Mouse (Mus musculus) cerebellum, adult 9-11 months (tissue): Measurements from ENCODE around the gene Lrrc28.

Experiments used
- DNase-seq: peaks from one replicate; pipeline ENCODE4 v3.0.0; 2022

Lrrc28 gene

DNA sequence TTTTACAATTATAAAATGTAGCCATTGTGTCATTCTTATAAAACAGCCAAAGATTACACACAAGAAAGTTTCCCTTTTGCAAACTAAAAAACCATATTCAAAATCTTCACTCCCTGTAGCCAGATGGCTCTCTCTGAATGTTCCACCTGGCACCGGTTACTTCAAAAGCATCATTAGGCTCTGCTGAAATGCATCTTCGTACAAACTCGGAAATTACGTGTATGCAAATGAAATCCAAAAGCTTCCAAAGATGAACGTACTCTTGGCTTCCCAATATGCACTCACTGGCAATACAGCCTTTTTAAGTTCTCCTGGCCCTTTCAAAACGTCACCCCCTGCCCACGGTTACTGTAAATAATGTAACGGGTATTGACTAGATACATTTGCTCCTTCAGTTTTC lies 777 bp downstream of the Lrrc28 start:
- peak; percentile 33 for DNase-seq

DNA sequence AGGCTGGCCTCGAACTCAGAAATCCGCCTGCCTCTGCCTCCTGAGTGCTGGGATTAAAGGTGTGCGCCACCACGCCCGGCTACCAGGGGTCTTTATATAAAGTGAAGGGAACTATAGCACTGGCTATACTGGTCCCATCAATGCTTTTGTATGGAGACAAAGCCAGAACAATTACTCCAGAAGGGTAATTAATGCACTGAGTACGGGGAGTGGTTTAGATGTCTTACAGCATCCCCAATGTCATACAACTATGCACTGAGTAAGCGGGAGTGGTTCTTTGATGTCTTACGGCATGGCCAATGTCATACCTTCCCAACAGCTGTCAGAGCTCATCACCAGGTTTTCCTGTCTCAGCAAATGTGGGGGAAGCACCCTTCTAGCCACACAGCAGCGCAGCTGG lies 2.1 kb downstream of the Lrrc28 start:
- DNase-seq: no peak

DNA sequence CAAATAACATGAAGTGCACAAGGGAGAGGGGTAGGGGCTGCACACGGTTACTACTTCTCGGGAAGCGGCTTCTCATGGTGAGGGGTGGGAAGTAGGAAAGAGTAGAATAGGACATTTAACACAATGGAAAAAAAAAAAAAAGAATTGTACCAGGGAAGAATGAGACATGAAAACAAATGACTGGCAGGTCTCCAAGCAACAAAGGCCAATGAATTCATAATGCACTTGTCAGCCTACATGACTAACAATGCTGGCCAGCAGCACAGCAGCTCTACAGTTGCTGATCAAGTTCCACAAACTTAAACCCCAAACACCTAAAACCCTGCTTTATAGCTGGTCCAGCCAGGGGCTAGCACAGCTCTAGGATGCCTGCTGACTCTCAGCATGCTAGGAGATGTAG lies 6.1 kb downstream of the Lrrc28 start:
- no peak for DNase-seq

DNA sequence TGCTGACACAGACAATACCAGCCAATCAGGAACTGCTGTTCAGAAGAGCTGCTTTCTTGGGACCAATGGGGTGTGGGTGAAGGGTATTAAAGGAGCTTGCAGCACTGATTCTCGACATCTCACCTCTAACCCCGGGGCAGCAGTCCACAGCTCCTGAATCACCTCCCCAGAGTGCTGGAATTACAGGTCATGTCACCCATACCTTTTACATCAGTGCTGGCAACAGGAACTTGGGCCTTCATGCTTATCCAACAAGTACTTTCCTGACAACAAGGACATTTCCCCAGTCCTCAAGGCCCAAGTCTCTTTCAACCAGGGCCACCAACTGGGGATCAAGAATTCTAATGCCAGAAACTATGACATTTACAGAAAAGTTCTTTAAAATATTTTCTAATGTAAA lies 8.9 kb downstream of the Lrrc28 start:
- no peak for DNase-seq

DNA sequence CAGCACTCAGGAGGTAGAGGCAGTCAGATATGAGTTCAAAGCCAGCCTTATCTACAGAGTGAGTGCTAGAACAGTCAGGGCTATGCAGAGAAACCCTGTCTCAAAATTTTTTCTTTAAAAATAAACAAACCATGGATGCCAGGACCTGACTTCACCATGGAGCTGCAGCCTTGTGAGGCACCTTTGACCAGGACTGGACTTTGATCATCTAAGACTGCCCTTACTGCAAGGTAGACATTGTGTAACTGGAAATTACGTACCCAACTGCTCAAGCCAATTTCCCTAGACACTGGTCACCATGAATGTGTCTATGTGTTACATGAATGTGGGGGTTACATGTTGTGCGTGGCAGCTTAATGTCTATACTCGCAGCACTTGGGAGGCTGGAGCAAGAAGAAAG lies 10.9 kb downstream of the Lrrc28 start:
- no peak for DNase-seq

DNA sequence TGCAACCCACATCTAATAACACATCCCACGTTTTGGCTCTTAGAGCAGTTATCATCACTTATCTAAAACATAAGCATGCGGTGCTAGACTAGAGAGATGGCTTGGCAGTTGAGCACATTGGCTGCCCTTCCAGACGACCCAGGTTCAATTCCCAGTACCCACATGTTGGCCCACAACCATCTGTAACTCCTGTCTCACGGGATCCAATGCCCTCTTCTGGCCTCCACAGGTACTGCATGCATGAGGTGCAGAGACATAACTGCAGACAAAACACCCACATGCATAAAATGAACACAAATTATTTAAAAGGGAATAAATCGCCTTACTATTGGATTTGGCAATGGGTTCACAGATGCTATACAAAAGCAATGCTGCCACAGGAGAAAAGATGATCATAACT lies 12.7 kb downstream of the Lrrc28 start:
- DNase-seq: no peak

DNA sequence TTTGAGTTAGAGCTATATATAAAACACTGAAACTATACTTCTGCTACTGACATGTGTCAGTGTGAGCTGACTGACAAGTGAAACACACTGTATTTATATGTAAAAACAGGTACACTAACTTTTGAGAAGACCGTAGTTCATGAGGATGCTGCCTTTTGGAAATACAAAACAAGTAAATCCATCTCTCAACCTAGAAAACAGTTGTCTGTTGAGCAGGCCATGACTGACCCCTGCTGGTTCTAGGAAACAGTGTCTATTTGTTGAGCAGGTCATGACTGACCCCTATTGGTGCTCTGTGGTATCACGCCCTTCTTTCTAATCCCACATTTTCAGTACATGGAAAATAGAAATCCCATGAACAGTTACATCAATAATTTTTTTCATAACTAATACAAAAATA lies 14.3 kb downstream of the Lrrc28 start:
- peak; percentile 76 for DNase-seq

DNA sequence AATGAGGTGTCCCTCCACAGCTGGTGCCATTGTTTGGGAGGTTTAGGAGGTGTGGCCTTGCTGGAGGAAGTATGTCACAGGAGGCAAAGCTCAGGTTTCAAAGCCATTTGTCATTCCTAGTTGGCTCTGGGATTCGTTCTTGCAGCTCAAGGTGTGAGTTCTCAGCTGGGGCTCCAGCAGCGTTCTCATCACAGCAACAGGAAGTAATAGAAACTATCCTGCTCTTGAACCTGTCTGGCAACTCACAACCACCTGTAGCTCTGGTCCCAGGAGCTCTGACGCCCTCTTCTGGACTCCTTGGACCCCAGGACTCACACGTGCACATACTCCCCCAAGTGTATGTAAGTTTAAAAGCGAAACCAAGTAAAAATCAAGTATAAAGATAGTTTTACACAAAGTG lies 15.4 kb downstream of the Lrrc28 start:
- no peak for DNase-seq

DNA sequence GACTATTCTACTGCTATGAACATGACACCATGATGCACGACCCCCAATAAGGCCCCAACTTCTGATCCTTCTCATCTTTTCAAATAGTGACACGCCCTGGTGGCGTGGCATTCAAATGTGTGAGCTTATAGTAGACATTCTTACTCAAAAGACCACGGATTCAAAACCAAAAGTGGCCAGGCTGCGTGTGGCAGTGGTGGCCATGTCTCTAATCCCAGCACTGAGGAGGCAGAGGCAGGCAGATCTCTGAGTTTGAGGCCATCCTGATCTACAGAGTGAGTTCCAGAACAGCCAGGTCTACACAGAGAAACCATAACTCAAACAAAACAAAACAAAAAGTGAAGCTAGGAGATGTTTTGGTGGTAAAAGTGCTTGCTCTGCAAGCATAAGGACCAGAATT lies 18.4 kb downstream of the Lrrc28 start:
- DNase-seq: no peak

DNA sequence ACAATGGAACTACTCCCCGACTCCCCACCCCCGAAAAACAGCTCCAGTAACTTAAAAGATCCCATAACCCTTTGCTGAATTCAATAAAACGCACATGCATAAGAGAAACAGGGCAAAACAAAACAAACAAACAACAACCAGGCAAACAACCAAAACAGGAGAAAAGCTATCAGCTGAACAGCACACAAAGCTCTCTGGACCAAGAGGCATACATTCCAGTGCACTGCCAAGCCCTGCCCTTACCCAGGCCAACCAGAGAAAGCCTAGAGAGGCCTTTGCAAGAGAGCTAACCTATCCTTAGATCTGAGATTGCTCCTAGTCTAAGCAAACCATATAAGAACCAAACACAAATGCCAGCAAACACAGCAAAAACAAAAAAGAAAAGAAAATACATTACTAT lies 22.9 kb downstream of the Lrrc28 start:
- DNase-seq: no peak

DNA sequence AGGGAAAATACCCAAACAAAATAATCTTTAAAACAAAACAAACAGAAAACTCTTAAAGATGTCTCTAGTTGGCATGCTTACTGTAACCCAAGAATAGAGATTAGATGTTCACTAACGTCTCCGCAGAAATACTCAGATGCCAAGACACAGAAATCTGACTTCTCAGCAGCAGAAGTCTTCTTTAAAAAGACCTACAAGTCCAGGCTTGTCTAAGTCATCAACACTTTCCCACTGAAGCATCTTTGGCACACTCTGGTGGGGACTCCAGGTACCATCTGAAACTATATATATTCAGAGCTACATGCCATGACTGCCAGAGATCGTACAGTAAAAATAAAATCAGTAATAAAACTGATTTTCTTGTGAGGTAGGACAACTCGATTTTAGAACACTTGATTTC lies 25.2 kb downstream of the Lrrc28 start:
- DNase-seq: no peak

DNA sequence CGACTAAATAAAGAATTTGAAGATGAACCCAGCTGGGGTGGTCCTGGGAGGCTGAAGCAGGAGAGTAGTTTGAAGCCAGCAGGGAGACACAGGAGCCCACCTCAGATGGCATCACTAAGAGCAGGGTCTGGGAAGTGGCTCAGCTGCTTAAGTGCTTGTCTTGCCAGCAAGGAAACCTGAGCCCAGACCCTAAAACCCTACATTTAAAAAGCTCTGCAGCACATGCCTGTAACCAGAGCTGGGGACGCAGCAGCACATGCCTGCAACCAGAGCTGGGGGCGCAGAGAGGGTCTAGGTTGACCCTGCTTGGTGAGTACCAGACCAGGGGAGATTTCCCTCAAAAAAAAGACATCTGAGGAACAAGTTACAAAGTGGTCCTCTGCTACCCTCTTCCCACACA lies 26.8 kb downstream of the Lrrc28 start:
- no peak for DNase-seq

DNA sequence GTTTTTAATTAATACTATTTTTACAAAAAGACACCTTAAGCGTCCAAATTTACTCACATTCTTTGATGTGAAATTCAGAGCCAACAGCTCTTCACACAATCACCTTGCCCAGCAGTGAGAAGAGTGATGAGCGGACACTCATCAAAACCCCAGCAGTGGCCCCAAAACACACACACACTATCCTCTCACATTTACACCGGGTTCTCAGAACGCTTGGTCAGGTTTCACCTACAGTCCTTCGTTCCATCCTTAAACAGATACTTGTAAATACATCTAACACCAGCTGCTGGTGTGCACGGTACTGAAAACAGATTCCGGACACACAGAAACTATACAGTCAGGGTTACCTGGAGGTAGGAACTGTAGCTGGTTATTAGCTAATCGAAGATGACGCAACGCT lies 27.4 kb downstream of the Lrrc28 start:
- DNase-seq: no peak

DNA sequence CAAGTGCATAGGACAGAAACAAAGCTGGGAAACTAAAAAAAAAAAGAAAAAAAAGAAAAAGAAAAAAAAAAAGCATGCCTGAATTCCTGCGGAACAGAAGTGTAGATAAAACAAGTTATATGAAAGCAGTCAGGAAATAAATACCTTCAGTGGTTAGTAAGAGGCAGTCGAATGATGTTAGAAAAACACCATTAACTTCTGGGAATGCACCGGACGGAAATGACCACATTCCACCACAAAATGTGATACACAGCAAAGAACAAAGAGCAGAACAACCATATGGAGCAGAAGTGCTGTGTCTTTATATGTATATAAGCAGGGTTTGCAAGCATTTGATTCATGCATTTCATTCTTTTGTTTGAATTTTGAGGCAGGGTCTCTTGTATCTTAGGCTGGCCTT lies 28.2 kb downstream of the Lrrc28 start:
- no peak for DNase-seq

DNA sequence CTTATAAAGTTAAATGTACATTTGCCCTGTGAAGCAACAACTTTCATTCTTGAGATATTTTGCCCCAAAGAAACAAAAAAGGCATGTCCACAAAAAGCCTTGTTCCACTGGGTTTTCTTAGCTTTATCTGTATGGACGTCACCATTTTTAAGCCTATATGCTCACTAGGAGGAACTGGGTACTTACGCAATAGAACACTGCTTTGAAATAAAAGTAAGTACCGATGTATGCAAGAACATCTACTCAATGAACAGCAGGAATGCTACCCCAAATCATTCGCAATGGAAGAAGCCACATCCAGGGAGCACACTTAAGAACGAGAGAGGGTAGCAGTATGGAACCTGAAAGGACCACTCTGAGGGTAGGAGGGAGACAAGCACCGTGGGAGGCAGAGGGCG lies 30.6 kb downstream of the Lrrc28 start:
- no peak for DNase-seq

DNA sequence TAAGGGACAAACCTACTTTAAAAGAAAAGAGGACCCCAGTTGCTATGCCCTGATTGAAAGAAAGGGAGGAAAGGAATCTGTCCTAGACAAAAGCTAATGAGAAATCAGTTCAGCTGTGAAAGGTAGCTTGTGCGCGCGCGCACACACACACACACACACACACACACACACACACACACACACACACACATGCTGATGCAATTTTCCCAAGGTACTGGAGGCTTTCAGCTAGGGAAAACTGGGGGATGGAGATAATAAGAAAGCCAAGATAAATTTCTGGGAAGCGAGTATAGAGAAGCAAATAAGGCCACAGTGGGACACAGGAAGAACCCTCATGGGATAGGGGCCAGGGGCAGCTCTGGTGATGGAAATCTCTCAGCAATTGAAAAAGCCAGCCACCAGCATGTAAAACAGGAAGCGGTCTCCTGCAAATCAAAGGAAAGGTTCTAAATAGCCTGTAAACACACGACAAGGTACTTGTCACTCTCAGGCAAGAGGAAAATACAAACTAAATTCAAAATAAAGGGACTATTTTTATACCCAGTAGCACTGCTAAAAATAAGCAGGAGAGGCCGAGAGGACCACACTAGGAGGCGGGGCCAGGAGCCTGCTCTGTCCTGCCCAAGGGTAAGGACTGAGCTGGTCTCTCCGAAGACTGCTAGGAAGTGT lies 31.1 kb downstream of the Lrrc28 start:
- no peak for DNase-seq

DNA sequence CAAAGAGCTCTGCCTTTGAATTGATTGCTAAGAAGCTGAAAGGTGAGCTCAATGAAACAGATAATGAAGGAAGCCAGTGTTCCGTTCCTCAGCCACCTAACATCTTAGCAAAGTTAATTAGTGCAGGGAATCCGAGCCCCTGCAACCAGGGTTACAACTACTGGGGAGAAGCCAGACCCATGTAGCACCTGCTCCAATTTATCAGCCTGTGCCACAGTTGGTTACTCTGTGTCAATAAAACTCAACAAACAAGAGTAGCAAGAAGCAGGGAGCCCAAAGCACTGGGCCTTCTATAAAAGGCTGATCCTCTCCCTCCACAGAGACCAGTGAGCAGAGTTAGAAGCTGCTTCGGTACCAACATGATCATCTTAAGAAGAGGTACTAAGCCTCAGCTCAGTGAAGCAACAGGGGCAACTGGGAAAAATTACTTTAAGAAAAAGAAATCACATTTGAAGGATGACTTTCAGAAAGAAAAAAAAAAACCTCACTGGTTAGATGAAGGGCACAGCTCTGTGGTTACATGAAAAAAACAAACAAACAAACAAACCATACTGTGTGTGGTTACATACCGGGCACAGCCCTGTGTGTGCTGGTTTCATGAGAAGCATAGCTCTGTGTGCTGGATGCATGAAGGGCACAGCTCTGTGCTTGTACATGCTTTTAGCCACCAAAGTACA lies 36.6 kb downstream of the Lrrc28 start:
- DNase-seq: no peak

DNA sequence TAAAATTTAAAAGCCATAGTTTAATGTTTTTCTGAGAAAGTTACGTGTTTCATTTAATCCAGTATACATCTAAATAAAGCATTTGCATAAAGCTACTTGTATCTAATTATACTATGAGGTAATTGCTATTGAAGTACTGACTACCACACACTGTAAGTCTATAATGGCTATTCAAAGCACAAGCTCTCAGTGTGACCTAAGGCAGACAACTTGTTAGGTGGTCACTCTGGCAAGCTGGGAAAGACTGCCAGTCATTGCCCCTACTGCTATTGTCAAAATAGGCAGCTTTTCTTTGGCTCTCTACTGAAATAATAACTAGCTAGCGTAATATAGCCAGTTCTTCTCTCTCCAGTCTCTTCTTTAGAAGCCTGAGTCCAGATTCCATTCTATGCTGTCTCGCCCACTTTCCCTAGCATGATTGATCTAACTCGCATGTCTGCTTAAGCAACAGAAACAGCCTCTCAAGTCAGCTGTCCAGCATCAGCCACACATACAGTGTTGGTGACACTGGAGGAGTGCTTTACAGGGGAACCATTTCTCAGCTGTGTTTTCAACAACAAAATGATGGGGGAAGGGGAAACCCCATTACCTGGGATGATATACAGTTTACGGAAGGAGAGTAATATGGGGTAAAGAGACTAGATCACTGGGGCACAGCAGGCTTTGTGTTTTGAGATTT lies 37.3 kb downstream of the Lrrc28 start:
- no peak for DNase-seq

DNA sequence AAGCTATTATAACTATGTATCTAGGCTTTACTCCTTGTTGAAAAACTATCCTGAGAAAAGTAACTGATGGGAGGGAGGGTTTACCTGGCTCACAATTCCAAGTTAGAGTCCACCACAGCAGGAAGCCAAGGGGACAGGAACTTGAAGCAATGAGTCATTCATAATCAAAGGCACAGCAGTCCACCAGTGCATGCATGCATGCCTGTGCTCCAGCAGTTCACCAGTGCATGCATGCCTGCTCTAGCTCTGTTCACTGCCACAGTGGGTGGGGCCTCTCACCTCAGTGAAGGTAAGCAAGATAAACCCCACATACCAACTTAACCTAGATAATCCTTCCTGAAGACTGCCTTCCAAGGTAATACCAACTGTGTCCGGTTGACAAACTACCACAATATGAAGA lies 38.8 kb downstream of the Lrrc28 start:
- DNase-seq: no peak

DNA sequence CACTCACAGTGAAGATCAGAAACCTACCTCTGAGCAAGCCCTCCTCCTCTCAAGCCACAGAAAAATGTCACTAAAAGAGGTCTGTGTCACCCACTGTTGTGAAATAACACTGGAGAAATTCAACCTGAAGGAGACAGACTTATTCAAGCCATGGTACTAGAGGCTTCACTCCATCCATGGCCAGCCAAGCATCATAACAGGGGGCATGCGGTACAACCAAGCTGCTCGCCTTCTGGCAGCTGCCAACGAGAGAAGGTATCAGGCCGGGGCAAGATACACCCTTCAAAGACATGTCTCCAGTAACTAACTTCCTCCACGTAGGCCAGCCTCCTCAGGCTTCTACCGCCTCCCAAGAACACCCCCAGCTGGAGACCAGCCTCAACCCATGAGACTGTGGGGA lies 40.0 kb downstream of the Lrrc28 start:
- DNase-seq: no peak

DNA sequence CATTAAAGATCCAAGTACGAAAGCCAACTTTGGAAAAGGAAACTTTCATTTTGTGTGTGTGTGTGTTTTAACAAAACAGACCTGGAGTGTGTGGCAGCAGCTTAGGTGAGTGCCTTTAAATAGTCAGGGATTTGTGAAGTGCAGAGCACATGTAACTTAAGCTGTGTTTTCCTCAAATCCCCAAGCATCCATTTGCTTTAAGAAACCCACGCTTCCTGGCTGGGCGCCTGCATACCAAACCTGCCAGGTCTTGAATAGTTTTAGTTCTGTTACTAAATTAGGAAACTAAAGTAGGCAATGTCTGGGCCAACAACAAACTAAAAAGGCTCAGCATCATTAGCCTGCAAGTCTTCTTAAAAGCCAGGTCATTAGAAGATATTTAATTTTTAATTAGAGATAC lies 47.0 kb downstream of the Lrrc28 start:
- DNase-seq: no peak

DNA sequence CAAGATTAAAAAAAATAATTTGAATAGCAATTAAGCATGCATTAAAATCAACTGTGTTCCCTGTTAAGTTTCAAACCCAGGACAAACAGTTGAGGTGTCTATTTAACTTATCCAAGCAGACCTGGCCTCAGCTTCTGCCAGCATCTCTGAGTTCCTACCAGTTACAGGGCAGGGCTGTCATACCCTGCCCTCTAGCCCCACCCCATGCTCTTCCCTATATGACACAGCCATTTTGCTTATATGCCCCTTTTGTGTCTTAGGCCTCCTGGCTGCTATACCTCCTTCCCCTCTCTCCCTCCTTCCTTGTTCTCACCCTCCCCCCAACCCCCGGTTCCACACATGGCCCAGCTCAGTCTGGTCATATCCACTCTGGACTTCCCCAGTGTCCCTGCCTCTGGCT lies 48.1 kb downstream of the Lrrc28 start:
- DNase-seq: no peak

DNA sequence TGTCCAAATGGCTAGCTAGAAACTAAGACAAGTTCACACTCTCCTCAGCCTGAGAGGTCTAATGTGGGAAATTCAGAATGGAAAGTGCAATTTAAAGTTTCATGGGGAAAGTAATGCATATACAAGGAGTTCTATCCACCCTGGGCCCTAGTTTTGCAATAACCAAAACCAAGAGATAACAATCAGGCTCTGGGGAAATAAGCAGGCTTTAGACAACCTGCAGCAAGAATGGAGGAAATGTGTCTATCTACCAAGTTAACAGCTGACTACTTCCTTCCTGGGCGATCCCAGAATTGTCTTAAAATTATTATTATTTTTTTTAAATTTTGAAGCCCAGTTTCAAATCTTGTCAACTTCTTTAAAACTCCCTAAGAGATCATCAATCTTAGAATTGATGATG lies 48.7 kb downstream of the Lrrc28 start:
- DNase-seq: no peak

DNA sequence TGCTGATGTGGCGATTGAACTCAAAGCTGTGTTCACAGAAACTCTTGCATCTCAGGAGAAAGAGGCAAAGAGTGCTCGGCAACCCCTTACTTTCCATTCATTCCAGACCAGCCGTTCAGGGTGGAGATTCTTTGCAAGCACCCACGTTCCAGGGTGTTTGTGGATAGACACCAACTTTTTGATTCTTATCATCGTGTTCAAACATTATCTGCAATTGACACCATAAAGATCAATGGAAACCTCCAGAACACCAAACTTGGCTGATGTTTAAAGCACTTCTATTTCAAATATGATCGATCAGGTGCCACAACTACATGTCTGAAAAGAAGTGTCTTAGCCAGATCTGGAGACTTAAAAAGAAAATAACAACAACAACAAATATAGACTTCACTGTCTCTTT lies 51.2 kb downstream of the Lrrc28 start:
- no peak for DNase-seq

DNA sequence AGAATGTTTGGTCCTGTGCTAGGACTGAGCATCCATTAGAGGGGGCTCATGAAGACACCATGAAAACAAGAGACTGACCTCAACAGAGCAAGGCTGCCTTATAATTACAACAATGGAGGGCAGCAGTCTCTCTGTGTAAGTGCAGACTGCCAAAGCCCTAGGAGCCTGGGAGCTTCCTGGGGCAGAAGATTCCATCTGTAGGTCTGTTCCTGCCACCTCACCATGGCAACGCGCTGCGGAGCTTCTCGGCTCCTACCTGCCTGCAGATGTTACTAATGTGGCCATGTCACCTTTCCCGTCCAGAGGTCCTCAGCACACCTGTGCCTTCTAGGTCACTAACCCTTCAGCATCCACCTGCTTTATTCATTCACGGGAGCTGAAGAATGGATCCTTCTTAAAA lies 52.4 kb downstream of the Lrrc28 start:
- DNase-seq: peak; percentile 39
